Mouse (Mus musculus): ENCODE measurements around the gene Bach2.

- TF ChIP-seq CTCF (conservative IDR thresholded peaks at IDR 0.05; ENCODE audit: low read length), result no peak
- TF ChIP-seq NANOG (IDR thresholded peaks at IDR 0.05; ENCODE audit: borderline replicate concordance, low read length), result no peak
- no peak for TF ChIP-seq POU5F1 (IDR thresholded peaks at IDR 0.05; ENCODE audit: borderline replicate concordance, low read length)
Observed at GRCm38 (mm10) chr4:32403506-32403905, 164.9 kb downstream of the Bach2 start.

Measured in E14TG2a.4 (cell line).